Mouse (Mus musculus) C2C12 (cell line): ENCODE results near the gene Insm1.

Experiments
- CEBPB ChIP-seq: IDR thresholded peaks from one replicate; pipeline ENCODE4 v1.6.1; 2011; ENCODE audit warnings: low read depth, mild to moderate bottlenecking, control low read depth, moderate library complexity
- CTCF ChIP-seq: IDR thresholded peaks from one replicate; pipeline ENCODE4 v1.5.1; 2011; ENCODE audit not compliant: control insufficient read depth, insufficient read depth, insufficient read length
- FOSL1 ChIP-seq: IDR thresholded peaks from one replicate; pipeline ENCODE4 v1.8.0; 2011; ENCODE audit warnings: mild to moderate bottlenecking, low read length; ENCODE audit not compliant: poor library complexity, insufficient read depth, severe bottlenecking
- MAX ChIP-seq: IDR thresholded peaks from one replicate; pipeline ENCODE4 v1.6.1; 2011; ENCODE audit warnings: mild to moderate bottlenecking, control low read depth
- MYOD1 ChIP-seq: IDR thresholded peaks from one replicate; pipeline ENCODE4 v1.6.1; 2011; ENCODE audit warnings: low read depth; ENCODE audit not compliant: control insufficient read depth, insufficient read length
- MYOG ChIP-seq: IDR thresholded peaks from one replicate; pipeline ENCODE4 v1.6.1; 2011; ENCODE audit not compliant: control insufficient read depth, insufficient read length; ENCODE audit errors: extremely low read depth
- USF1 ChIP-seq: IDR thresholded peaks from one replicate; pipeline ENCODE4 v1.6.1; 2011; ENCODE audit warnings: low read depth, mild to moderate bottlenecking, control low read depth, moderate library complexity

DNA sequence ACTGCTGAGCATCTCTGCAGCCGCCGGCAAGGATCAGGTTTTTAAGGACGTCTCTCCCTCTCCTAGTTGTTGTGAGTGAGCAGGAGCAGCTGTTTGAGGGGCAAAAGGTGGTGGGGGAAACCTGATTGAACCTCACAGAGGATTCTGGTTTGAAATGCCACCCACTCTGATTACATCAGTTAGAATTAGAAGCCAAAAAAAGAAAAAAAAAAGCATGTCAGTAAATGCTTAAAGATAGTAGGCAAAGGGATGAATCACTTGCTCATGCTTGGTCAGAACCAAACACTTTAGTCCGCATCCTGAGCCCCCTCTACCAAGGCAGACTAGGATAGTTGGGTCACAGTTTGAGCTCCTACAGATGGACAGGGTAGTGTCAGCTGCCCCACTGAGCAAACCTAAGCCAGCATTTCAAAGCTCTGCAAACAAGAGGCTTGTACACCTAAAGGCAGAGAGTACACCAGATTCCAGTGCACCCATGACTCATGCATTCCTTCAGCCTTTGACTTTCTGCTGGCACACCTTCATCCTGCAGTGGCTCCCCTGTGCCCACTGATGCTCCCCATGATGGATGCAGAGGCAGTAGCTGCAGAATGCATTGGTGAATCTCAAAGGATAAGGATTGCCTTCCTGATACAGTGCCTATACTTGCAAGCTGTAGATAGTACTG is 24.8 kb downstream of the Insm1 start:
- TF ChIP-seq MAX: no peak
- no peak for TF ChIP-seq CTCF
- TF ChIP-seq CEBPB: no peak
- no peak for TF ChIP-seq FOSL1
- TF ChIP-seq USF1: no peak
- no peak for TF ChIP-seq MYOD1
- no peak for TF ChIP-seq MYOG
